Mouse (Mus musculus) thymus, postnatal 14 days (tissue): ENCODE measurements around the gene H2-T22.

ENCODE experiments used
- DNase-seq: peaks from one replicate; pipeline ENCODE4 v3.0.0; 2021

H2-T22 gene

GRCm38 (mm10) chr17:35996949-35997348, 45.6 kb downstream of the H2-T22 start:
- peak; percentile 99 for DNase-seq

DNA sequence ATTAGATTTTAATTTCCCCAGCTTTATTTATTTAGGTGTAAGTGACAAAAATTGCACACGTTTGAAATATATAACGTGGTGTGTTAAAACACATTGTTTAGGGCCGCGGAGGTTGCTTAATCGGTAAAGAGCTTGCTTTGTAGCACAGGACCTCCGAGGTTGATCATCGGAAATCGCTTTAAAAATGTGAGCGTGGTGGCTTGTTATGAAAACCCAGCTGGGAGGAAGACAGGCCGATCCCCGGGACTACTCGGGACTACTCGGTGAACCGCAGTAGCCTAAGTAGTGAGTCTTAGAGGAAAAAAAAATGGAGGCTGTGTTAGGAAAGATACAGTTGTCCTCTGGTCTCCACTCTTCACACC, 47.7 kb downstream of the H2-T22 start:
- DNase-seq, result peak; percentile 26

GRCm38 (mm10) chr17:35994175-35994878, 48.2 kb downstream of the H2-T22 start:
- peak; percentile 83 for DNase-seq

- peak; percentile 86 for DNase-seq
These were observed 48.9 kb downstream of the H2-T22 start for GRCm38 (mm10) chr17:35993675-35994074.

DNA sequence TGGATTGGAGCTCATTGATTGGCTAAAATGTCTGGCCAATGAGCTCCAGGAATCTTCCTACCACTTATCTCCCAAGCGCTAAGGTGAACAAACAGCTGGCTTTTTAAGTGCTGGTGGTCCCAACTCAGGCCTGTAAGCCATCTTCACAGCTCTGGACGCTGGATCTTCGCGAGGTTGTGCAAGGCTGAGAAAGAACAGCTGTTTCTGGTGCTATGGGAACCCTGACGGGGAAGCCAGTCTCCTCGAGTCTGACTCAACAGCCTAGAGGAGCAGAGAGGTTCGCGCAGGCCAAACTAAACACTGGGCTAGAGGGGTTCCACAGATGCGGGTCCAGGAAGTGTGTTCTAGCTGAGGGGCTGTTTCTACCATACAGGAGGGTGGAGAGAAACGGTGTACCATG, 50.8 kb downstream of the H2-T22 start:
- no peak for DNase-seq
